Mouse (Mus musculus): Measurements from ENCODE around the gene Adarb1. TPM values are rescaled to one million over a fixed set of nuclear protein-coding genes. Genes with fewer than 3 reads are reported as not detected.

Adarb1 gene
- polyA plus RNA-seq, 1 experiment from 2014 or later, result 5.4 TPM

DNA sequence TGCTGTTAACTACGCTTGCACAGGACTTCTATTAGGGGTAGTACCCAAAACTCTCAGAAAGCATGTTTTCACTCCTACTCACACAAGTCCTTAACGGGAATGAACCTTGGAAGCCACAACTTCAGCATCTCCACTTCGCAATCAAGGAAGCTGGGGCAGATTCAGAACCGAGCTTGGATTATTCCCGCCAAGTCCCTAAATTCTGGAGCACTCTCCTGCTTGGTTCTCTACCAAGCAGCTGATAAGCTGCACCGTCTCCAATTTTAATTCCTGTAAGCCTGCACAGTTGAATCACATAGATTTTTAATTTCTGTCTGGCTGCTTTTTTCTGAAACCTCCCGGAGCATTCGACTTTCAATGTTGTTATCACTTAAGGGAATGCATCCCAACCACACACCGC is 9.8 kb downstream of the Adarb1 start:
- H3K27me3 ChIP-seq (replicated peaks; ENCODE audit: control insufficient read depth, insufficient read depth, low read length), result no peaks in the 10 kb centered on the region
- no peak overlapping the region for H3K27ac ChIP-seq (replicated peaks; ENCODE audit: low read depth, low read length)
- H3K36me3 ChIP-seq (ENCODE audit: control insufficient read depth, insufficient read depth, low read length), result no peaks in the 10 kb centered on the region
- no peak overlapping the region for H3K4me3 ChIP-seq (ENCODE audit: low read depth, low read length)
- no peak for ATAC-seq (ENCODE audit: low read depth)
- no peaks in the 10 kb centered on the region for H3K9me3 ChIP-seq (ENCODE audit: control insufficient read depth, low read length)
- H3K4me2 ChIP-seq (ENCODE audit: low read depth, low read length), result no peak overlapping the region
- no peaks in the 10 kb centered on the region for H3K4me1 ChIP-seq (ENCODE audit: control insufficient read depth, insufficient read depth, low read length)
- WGBS, result 80% methylated on average over 9 of the region's 9 CpGs
- DNase-seq (ENCODE audit: low spot score), result no peak
- H3K9ac ChIP-seq (ENCODE audit: low read depth, low read length), result no peak overlapping the region

DNA sequence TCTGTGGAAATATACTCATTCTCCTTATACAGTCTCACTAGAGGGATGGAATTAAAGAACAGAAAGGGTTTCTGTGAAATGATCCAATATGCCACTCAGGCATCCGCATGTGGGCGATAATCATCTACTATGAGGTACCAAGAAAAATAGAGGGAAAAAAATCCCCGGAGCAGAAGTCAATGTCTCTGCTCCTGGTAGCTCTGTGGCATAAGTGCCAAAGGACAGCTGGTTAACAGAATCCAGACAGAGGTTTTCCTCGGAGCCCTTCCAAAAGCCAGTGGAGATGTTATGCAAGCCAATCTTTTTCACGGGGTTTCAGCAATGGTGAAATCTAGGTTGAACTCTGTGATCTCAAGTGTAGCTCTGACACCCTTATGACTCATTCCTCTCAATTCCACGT is 11.6 kb downstream of the Adarb1 start:
- H3K4me3 ChIP-seq (ENCODE audit: low read depth, low read length), result no peak overlapping the region
- H3K27ac ChIP-seq (replicated peaks; ENCODE audit: low read depth, low read length), result no peak overlapping the region
- H3K9me3 ChIP-seq (ENCODE audit: control insufficient read depth, low read length), result no peaks in the 10 kb centered on the region
- H3K4me2 ChIP-seq (ENCODE audit: low read depth, low read length), result no peak overlapping the region
- no peaks in the 10 kb centered on the region for H3K27me3 ChIP-seq (replicated peaks; ENCODE audit: control insufficient read depth, insufficient read depth, low read length)
- H3K9ac ChIP-seq (ENCODE audit: low read depth, low read length), result no peak overlapping the region
- H3K4me1 ChIP-seq (ENCODE audit: control insufficient read depth, insufficient read depth, low read length), result no peaks in the 10 kb centered on the region
- ATAC-seq (ENCODE audit: low read depth) (no peak), DNase-seq (ENCODE audit: low spot score) (no peak)
- H3K36me3 ChIP-seq (ENCODE audit: control insufficient read depth, insufficient read depth, low read length), result no peaks in the 10 kb centered on the region
- 72% methylated on average over 6 of the region's 6 CpGs for WGBS

DNA sequence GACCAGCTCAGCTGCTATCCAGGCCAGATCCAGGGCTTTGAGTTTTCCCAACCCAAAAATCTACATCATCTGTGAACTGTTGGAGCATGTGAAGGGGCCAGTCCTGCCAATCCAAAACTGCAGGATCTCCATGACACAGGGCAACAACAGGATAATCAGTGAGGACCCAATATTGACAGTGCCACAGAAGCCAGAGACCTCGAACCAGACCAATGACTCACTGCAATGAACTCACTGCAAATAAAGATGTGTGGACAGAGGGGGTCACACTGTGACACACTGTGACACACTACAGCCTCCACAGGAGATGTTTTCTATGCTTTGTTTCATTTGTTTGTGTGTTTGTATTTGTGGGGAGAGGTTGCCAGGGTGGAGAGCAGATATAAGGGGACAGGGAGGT is 15.6 kb downstream of the Adarb1 start:
- WGBS, result 79% methylated on average over 1 of the region's 1 CpGs
- no peaks in the 10 kb centered on the region for H3K4me1 ChIP-seq (ENCODE audit: control insufficient read depth, insufficient read depth, low read length)
- DNase-seq (ENCODE audit: low spot score) (no peak), ATAC-seq (ENCODE audit: low read depth) (no peak)
- H3K4me2 ChIP-seq (ENCODE audit: low read depth, low read length), result no peak overlapping the region
- no peak overlapping the region for H3K27ac ChIP-seq (replicated peaks; ENCODE audit: low read depth, low read length)
- H3K9me3 ChIP-seq (ENCODE audit: control insufficient read depth, low read length), result no peaks in the 10 kb centered on the region
- no peaks in the 10 kb centered on the region for H3K27me3 ChIP-seq (replicated peaks; ENCODE audit: control insufficient read depth, insufficient read depth, low read length)
- no peaks in the 10 kb centered on the region for H3K36me3 ChIP-seq (ENCODE audit: control insufficient read depth, insufficient read depth, low read length)
- H3K4me3 ChIP-seq (ENCODE audit: low read depth, low read length), result no peak overlapping the region
- no peak overlapping the region for H3K9ac ChIP-seq (ENCODE audit: low read depth, low read length)

DNA sequence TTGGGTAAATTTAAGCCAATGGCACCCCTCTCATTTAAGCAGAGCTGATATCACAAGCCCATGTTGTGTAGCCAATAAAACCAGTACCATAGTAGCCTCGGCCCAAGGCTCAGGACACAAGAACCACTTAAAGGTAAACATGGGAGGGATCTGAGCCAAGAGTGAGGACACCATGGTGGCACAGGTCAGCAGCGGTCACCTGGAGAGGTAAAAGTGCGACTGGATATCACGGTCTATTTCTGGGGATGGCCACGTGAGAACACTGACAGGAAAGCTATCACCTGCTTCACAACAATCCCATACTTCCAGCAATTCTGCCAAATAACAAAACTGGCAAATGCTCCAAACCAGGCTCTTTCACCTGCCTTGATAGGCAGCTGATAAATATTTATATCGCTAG is 17.0 kb downstream of the Adarb1 start:
- H3K9me3 ChIP-seq (ENCODE audit: control insufficient read depth, low read length), result no peaks in the 10 kb centered on the region
- H3K4me3 ChIP-seq (ENCODE audit: low read depth, low read length), result no peak overlapping the region
- no peaks in the 10 kb centered on the region for H3K4me1 ChIP-seq (ENCODE audit: control insufficient read depth, insufficient read depth, low read length)
- no peak overlapping the region for H3K9ac ChIP-seq (ENCODE audit: low read depth, low read length)
- no peaks in the 10 kb centered on the region for H3K36me3 ChIP-seq (ENCODE audit: control insufficient read depth, insufficient read depth, low read length)
- no peak overlapping the region for H3K27ac ChIP-seq (replicated peaks; ENCODE audit: low read depth, low read length)
- ATAC-seq (ENCODE audit: low read depth) (no peak), DNase-seq (ENCODE audit: low spot score) (no peak)
- WGBS, result 91% methylated on average over 6 of the region's 6 CpGs
- H3K4me2 ChIP-seq (ENCODE audit: low read depth, low read length), result no peak overlapping the region
- H3K27me3 ChIP-seq (replicated peaks; ENCODE audit: control insufficient read depth, insufficient read depth, low read length), result no peaks in the 10 kb centered on the region

DNA sequence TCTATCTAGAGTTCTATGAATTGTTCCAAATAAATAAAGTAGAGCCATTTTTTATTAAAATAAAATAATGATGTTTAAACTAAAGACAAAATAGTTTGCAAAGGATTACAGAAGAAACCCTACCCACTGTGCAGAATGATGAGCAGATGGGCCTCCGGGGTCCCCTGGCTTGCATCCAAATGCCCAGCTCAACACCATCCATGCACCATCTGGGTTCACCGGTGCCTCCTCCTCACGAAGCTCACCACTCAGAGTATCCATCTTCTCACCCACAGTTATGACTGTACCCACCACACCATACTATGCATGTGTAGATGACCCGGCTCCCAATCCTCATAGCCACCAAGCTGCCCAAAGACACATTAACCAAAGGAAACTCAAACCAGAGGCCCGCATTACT is 18.1 kb downstream of the Adarb1 start:
- no peaks in the 10 kb centered on the region for H3K27me3 ChIP-seq (replicated peaks; ENCODE audit: control insufficient read depth, insufficient read depth, low read length)
- H3K9ac ChIP-seq (ENCODE audit: low read depth, low read length), result no peak overlapping the region
- DNase-seq (ENCODE audit: low spot score) (no peak), ATAC-seq (ENCODE audit: low read depth) (no peak)
- WGBS, result 76% methylated on average over 5 of the region's 5 CpGs
- no peak overlapping the region for H3K27ac ChIP-seq (replicated peaks; ENCODE audit: low read depth, low read length)
- no peaks in the 10 kb centered on the region for H3K4me1 ChIP-seq (ENCODE audit: control insufficient read depth, insufficient read depth, low read length)
- H3K36me3 ChIP-seq (ENCODE audit: control insufficient read depth, insufficient read depth, low read length), result no peaks in the 10 kb centered on the region
- no peak overlapping the region for H3K4me3 ChIP-seq (ENCODE audit: low read depth, low read length)
- H3K9me3 ChIP-seq (ENCODE audit: control insufficient read depth, low read length), result no peaks in the 10 kb centered on the region
- no peak overlapping the region for H3K4me2 ChIP-seq (ENCODE audit: low read depth, low read length)

DNA sequence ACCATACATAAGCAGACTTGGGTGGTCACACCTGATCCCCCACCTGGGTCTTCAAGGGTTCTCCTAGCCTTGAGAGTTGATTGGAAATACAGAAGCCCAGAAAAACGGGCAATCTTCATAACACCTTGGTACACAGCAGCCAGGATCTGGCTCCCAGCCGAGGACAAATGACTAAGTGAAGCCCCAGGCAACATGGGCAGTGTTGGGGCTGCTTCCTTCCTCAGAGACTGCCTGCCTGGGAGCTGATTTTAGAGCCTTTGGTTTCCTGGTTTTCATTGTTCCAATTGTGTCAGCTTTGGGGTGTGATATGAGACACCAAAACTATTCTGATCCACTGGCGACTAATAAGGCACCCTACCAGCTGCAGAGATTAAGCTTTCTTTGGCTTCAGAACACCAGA is 20.0 kb downstream of the Adarb1 start:
- Histone ChIP-seq H3K9me3 (ENCODE audit: control insufficient read depth, low read length) (no peaks in the 10 kb centered on the region), H3K27ac (replicated peaks; ENCODE audit: low read depth, low read length) (no peak overlapping the region), H3K4me3 (ENCODE audit: low read depth, low read length) (no peak overlapping the region), H3K4me1 (ENCODE audit: control insufficient read depth, insufficient read depth, low read length) (no peaks in the 10 kb centered on the region), H3K36me3 (ENCODE audit: control insufficient read depth, insufficient read depth, low read length) (no peaks in the 10 kb centered on the region), H3K4me2 (ENCODE audit: low read depth, low read length) (no peak overlapping the region), H3K27me3 (replicated peaks; ENCODE audit: control insufficient read depth, insufficient read depth, low read length) (no peaks in the 10 kb centered on the region), H3K9ac (ENCODE audit: low read depth, low read length) (no peak overlapping the region)
- ATAC-seq (ENCODE audit: low read depth) (no peak), DNase-seq (ENCODE audit: low spot score) (no peak)
- 58% methylated on average over 3 of the region's 3 CpGs for WGBS

DNA sequence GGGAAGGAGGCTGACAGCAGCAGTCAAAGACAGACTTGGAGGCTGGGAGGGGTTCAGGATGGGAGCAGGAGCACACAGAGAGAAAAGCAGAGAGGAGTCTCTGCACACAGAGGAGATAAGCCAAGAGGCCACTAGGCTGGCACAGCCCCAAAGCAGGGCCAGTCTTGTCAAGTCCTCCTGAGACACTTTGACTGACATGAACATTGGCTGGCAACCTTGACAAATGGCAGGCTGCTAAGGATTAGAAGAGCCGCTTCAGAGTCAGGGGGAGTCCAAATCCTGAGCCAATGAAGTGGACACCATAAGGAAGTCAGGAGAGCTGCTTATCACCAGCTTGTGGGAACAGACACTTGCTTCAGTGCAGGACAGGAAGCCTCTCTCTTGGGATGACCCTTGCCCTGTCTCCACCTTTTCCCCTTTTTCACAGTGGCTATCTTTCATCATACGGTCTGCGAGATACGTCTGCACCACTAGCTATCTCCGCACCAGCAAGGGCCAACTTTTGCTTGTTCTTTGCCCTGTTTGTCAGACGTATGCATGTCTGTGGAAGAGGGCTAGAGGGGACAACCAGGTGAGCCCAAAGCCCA is 20.9 kb downstream of the Adarb1 start:
- DNase-seq (ENCODE audit: low spot score) (no peak), ATAC-seq (ENCODE audit: low read depth) (no peak)
- H3K9me3 ChIP-seq (ENCODE audit: control insufficient read depth, low read length), result no peaks in the 10 kb centered on the region
- no peak overlapping the region for H3K27ac ChIP-seq (replicated peaks; ENCODE audit: low read depth, low read length)
- H3K4me2 ChIP-seq (ENCODE audit: low read depth, low read length), result no peak overlapping the region
- H3K4me1 ChIP-seq (ENCODE audit: control insufficient read depth, insufficient read depth, low read length), result no peaks in the 10 kb centered on the region
- H3K36me3 ChIP-seq (ENCODE audit: control insufficient read depth, insufficient read depth, low read length), result no peaks in the 10 kb centered on the region
- H3K27me3 ChIP-seq (replicated peaks; ENCODE audit: control insufficient read depth, insufficient read depth, low read length), result no peaks in the 10 kb centered on the region
- no peak overlapping the region for H3K9ac ChIP-seq (ENCODE audit: low read depth, low read length)
- no peak overlapping the region for H3K4me3 ChIP-seq (ENCODE audit: low read depth, low read length)
- WGBS, result 87% methylated on average over 6 of the region's 6 CpGs

DNA sequence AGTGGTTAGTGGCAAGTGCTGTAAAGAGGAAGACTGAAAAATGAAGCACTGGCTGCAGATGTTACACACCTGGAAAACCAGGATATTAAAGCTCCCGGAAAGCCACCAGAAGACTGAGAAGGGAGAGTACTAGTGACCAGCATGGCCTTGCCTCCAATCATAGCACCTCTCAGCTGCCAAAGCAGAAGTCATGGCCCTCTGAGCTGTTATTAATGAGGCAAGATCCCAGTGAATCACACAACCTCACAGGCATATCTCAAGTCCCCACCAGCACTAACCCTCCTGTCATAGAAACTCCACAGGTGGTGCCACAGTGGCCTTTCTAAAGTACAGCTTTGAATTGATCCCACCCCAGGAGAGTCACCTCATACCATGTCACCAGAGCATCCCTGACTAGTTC is 22.1 kb downstream of the Adarb1 start:
- no peaks in the 10 kb centered on the region for H3K36me3 ChIP-seq (ENCODE audit: control insufficient read depth, insufficient read depth, low read length)
- no peak overlapping the region for H3K27ac ChIP-seq (replicated peaks; ENCODE audit: low read depth, low read length)
- no peak overlapping the region for H3K4me2 ChIP-seq (ENCODE audit: low read depth, low read length)
- H3K27me3 ChIP-seq (replicated peaks; ENCODE audit: control insufficient read depth, insufficient read depth, low read length), result no peaks in the 10 kb centered on the region
- no peak overlapping the region for H3K4me3 ChIP-seq (ENCODE audit: low read depth, low read length)
- H3K9ac ChIP-seq (ENCODE audit: low read depth, low read length), result no peak overlapping the region
- no peaks in the 10 kb centered on the region for H3K4me1 ChIP-seq (ENCODE audit: control insufficient read depth, insufficient read depth, low read length)
- no peaks in the 10 kb centered on the region for H3K9me3 ChIP-seq (ENCODE audit: control insufficient read depth, low read length)
- no peak for ATAC-seq (ENCODE audit: low read depth)
- DNase-seq (ENCODE audit: low spot score), result no peak
- WGBS, result 100% methylated on average over 1 of the region's 1 CpGs

DNA sequence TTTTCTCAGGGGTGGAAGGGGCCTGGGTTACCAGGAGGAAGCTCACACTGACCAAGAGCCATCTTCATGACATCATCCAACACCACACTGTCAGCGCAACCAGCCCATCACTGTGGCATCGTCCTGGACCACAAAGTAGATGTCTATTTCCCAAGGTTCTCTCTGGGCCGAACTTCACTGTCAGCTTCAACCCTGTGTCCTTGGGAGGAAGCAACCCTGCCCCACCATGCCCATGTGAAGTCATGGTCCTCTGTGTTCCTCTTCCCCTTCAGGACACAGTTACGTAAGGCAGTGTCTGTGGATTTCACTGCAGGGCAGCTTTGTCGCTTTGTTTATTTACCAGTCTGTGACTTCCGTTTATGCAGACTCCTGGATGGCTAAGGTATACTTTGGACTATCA is 27.0 kb downstream of the Adarb1 start:
- ATAC-seq (ENCODE audit: low read depth) (no peak), DNase-seq (ENCODE audit: low spot score) (no peak)
- Histone ChIP-seq H3K27me3 (replicated peaks; ENCODE audit: control insufficient read depth, insufficient read depth, low read length) (no peaks in the 10 kb centered on the region), H3K4me2 (ENCODE audit: low read depth, low read length) (no peak overlapping the region), H3K36me3 (ENCODE audit: control insufficient read depth, insufficient read depth, low read length) (no peaks in the 10 kb centered on the region), H3K9me3 (ENCODE audit: control insufficient read depth, low read length) (no peaks in the 10 kb centered on the region), H3K4me3 (ENCODE audit: low read depth, low read length) (no peak overlapping the region), H3K9ac (ENCODE audit: low read depth, low read length) (no peak overlapping the region), H3K27ac (replicated peaks; ENCODE audit: low read depth, low read length) (no peak overlapping the region), H3K4me1 (ENCODE audit: control insufficient read depth, insufficient read depth, low read length) (no peaks in the 10 kb centered on the region)
- WGBS, result 87% methylated on average over 6 of the region's 6 CpGs

All from embryonic facial prominence, embryonic 14.5 days (tissue).